8 mouse cellular contexts compared by ENCODE assay signal in genomic region chr8:125669159-125669699, GRCm38 (mm10). TPM values are rescaled to one million over a fixed set of nuclear protein-coding genes. Genes with fewer than 3 reads are reported as not detected.
DNase-seq lines count a peak whose midpoint lies in the region; ATAC-seq and TF ChIP-seq lines count a peak whose summit lies in the region.

No protein-coding gene starts in this region.

- peak overlapping the region; percentile 74 for H3K4me2 ChIP-seq in heart, postnatal 0 days (ENCODE audit: low read depth, low read length)
- H3K4me2 ChIP-seq in liver, embryonic 16.5 days (ENCODE audit: low read depth, low read length), result peak overlapping the region; percentile 69

- H3K27ac ChIP-seq in heart, embryonic 10.5 days, result peak overlapping the region; percentile 95
- H3K27ac ChIP-seq in heart, postnatal 0 days (ENCODE audit: low read depth), result peak overlapping the region; percentile 76
- no peak overlapping the region for H3K27ac ChIP-seq in liver, embryonic 16.5 days (ENCODE audit: low read length)

- DNase-seq in heart, embryonic 10.5 days (ENCODE audit: low spot score), result no peak
- DNase-seq in heart, adult 8-10 months (ENCODE audit: low spot score), result no peak
- no peak for DNase-seq in heart, postnatal 0 days (ENCODE audit: low spot score)
- DNase-seq in adipocyte (ENCODE audit: low spot score), result no peak
- no peak for DNase-seq in embryo, embryonic 10.5 days (ENCODE audit: low spot score)

- ATAC-seq in heart, postnatal 0 days (ENCODE audit: insufficient read depth, low read depth), result no peak
- ATAC-seq in liver, embryonic 16.5 days (ENCODE audit: low read depth), result no peak
- no peak for ATAC-seq in megakaryocyte-erythroid progenitor cell, adult 5-6 weeks (replicated peaks; ENCODE audit: low FRiP score, low TSS enrichment, poor library complexity, severe bottlenecking)

- H3K9me3 ChIP-seq in heart, embryonic 10.5 days, result peaks cover 14% of the 10 kb centered on the region
- H3K9me3 ChIP-seq in E14TG2a.4 (ENCODE audit: low read length), result no peaks in the 10 kb centered on the region
- H3K9me3 ChIP-seq in heart, postnatal 0 days (replicated peaks; ENCODE audit: control insufficient read depth, low read length), result peaks cover 12% of the 10 kb centered on the region
- H3K9me3 ChIP-seq in liver, embryonic 16.5 days (replicated peaks; ENCODE audit: control insufficient read depth, low read length), result peaks cover 7% of the 10 kb centered on the region

- no peak for TF ChIP-seq EP300 in heart, postnatal 0 days (IDR thresholded peaks at IDR 0.05; ENCODE audit: low read depth)

- H3K4me1 ChIP-seq in heart, embryonic 10.5 days, result peaks cover 43% of the 10 kb centered on the region
- peaks cover 58% of the 10 kb centered on the region for H3K4me1 ChIP-seq in E14TG2a.4 (replicated peaks; ENCODE audit: low read depth, low read length)
- H3K4me1 ChIP-seq in heart, postnatal 0 days (ENCODE audit: control insufficient read depth, insufficient read depth), result peaks cover 17% of the 10 kb centered on the region
- H3K4me1 ChIP-seq in liver, embryonic 16.5 days (ENCODE audit: control insufficient read depth, low read depth, low read length), result peaks cover 5% of the 10 kb centered on the region; the same call in 1 of the 2 replicates

- H3K36me3 ChIP-seq in heart, embryonic 10.5 days, result peaks cover 18% of the 10 kb centered on the region
- peaks cover 23% of the 10 kb centered on the region for H3K36me3 ChIP-seq in E14TG2a.4 (ENCODE audit: insufficient read depth, low read length)
- no peaks in the 10 kb centered on the region; the same call in 1 of the 2 replicates for H3K36me3 ChIP-seq in heart, postnatal 0 days (replicated peaks; ENCODE audit: control insufficient read depth, insufficient read depth, low read length)
- no peaks in the 10 kb centered on the region for H3K36me3 ChIP-seq in liver, embryonic 16.5 days (ENCODE audit: control insufficient read depth, insufficient read depth)

- H3K9ac ChIP-seq in heart, postnatal 0 days (replicated peaks; ENCODE audit: low read depth, low read length), result no peak overlapping the region
- H3K9ac ChIP-seq in liver, embryonic 16.5 days (ENCODE audit: low read depth, low read length), result no peak overlapping the region

- TF ChIP-seq CTCF in E14TG2a.4 (conservative IDR thresholded peaks at IDR 0.05; ENCODE audit: low read length), result no peak
- TF ChIP-seq CTCF in heart, postnatal 0 days (IDR thresholded peaks at IDR 0.05; ENCODE audit: low read depth), result no peak

- H3K27me3 ChIP-seq in heart, embryonic 10.5 days (ENCODE audit: insufficient read depth, poor library complexity, severe bottlenecking), result no peaks in the 10 kb centered on the region
- no peaks in the 10 kb centered on the region for H3K27me3 ChIP-seq in E14TG2a.4 (ENCODE audit: insufficient read depth, low read length)
- no peaks in the 10 kb centered on the region for H3K27me3 ChIP-seq in heart, postnatal 0 days (ENCODE audit: control insufficient read depth, insufficient read depth, low read length)
- H3K27me3 ChIP-seq in liver, embryonic 16.5 days (ENCODE audit: control insufficient read depth, insufficient read depth, low read depth, low read length), result no peaks in the 10 kb centered on the region; the same call in 1 of the 2 replicates

- WGBS in heart, embryonic 10.5 days, result 80% methylated on average over 14 of the region's 14 CpGs
- WGBS in heart, postnatal 0 days, result 81% methylated on average over 14 of the region's 14 CpGs
- 68% methylated on average over 14 of the region's 14 CpGs for WGBS in liver, embryonic 16.5 days (ENCODE audit: insufficient replicate concordance)

- peak overlapping the region; percentile 75 for H3K4me3 ChIP-seq in heart, embryonic 10.5 days
- H3K4me3 ChIP-seq in E14TG2a.4 (replicated peaks; ENCODE audit: low read length), result peak overlapping the region; percentile 90
- H3K4me3 ChIP-seq in heart, postnatal 0 days (ENCODE audit: low read depth, low read length), result peak overlapping the region; percentile 58
- peak overlapping the region; percentile 62 for H3K4me3 ChIP-seq in liver, embryonic 16.5 days (ENCODE audit: low read depth, low read length)

RNA-seq across cellular contexts. Expression of gene Map10, which starts 0.4 kb away (rescaled TPM):
- polyA plus RNA-seq in heart, embryonic 10.5 days (2016; fragmentation: Nextera tagmentation; extraction: Ambion mirVana), result 6.3 and 7.5 TPM in 2 replicates
- total RNA-seq in heart, adult 8-10 months (2022), result 1 to 10 TPM; 4.9 to 7.0 (median 6.4) TPM
- total RNA-seq in heart, postnatal 0 days (2014; rRNA removed; ENCODE audit: low replicate concordance), result 5.5 and 12.6 TPM in 2 replicates
- polyA plus RNA-seq in heart, postnatal 0 days (2015; fragmentation: Nextera tagmentation; extraction: Ambion mirVana), result 4.1 and 4.5 TPM in 2 replicates
- polyA plus RNA-seq in liver, embryonic 16.5 days (2015; fragmentation: Nextera tagmentation; extraction: Ambion mirVana), result 0.63 and 0.78 TPM in 2 replicates
- total RNA-seq in megakaryocyte-erythroid progenitor cell, adult 5-6 weeks (2014; fragmentation: Nextera tagmentation), result 0.45 and 1.2 TPM in 2 replicates
- total RNA-seq in megakaryocyte-erythroid progenitor cell, adult 5-6 weeks (2017), result 1.3 TPM in 1 of 2 replicates, not detected in the other
